Mouse (Mus musculus) intestine, embryonic 16.5 days (tissue): ENCODE results near the gene Nfatc2. TPM values are rescaled to one million over a fixed set of nuclear protein-coding genes. Genes with fewer than 3 reads are reported as not detected.

Experiments used
- ATAC-seq: fragments of 200-750 bp; cut with Nextera tagmentation; 2 replicates; pipeline ENCODE4 v1.8.0; 2017; ENCODE audit warnings: moderate TSS enrichment, moderate library complexity
- H3K27ac ChIP-seq: fragments of 300-500 bp; sonication (generic); 2 replicates; pipeline ENCODE4 v1.5.1; 2014; ENCODE audit warnings: mild to moderate bottlenecking, low read length
- H3K27me3 ChIP-seq: fragments of 300-500 bp; sonication (generic); replicated peaks from 2 replicates; pipeline ENCODE4 v1.6.1; 2014; ENCODE audit warnings: low read length, control low read depth, mixed read lengths; ENCODE audit not compliant: control insufficient read depth, insufficient read depth
- H3K36me3 ChIP-seq: fragments of 300-500 bp; sonication (generic); 2 replicates; pipeline ENCODE4 v1.6.1; 2014; ENCODE audit warnings: low read length, control low read depth; ENCODE audit not compliant: control insufficient read depth, insufficient read depth
- H3K4me1 ChIP-seq: fragments of 300-500 bp; sonication (generic); 2 replicates; pipeline ENCODE4 v1.6.1; 2014; ENCODE audit warnings: low read length, control low read depth, mixed read lengths; ENCODE audit not compliant: control insufficient read depth, insufficient read depth
- H3K4me2 ChIP-seq: fragments of 300-500 bp; sonication (generic); 2 replicates; pipeline ENCODE4 v1.6.1; 2014; ENCODE audit warnings: low read depth, low read length, control low read depth
- H3K4me3 ChIP-seq: fragments of 300-500 bp; sonication (generic); 2 replicates; pipeline ENCODE4 v1.5.1; 2014; ENCODE audit warnings: mild to moderate bottlenecking, low read length
- H3K9ac ChIP-seq: fragments of 300-500 bp; sonication (generic); 2 replicates; pipeline ENCODE4 v1.6.1; 2014; ENCODE audit warnings: low read depth, low read length
- H3K9me3 ChIP-seq: fragments of 300-500 bp; sonication (generic); 2 replicates; pipeline ENCODE4 v1.6.1; 2016; ENCODE audit warnings: low read length, control low read depth; ENCODE audit not compliant: control insufficient read depth
- WGBS: fragments of 180-500 bp; shearing (Covaris S2); extraction: QIAGEN DNeasy Blood & Tissue Kit; methylation state at CpG from one replicate; pipeline ENCODE4 v1.1.7; 2014; 5-methylcytosine and 5-hydroxymethylcytosine counted together
- polyA plus RNA-seq: library from polyadenylated mRNA; unstranded; fragments of >200 nt; fragmentation: Nextera tagmentation; extraction: Ambion mirVana; gene quantifications from 2 replicates; pipeline ENCODE4 v1.2.1, GENCODE M21; 2015

Nfatc2 gene
- polyA plus RNA-seq, 1 experiment from 2014 or later, result 1.6 TPM

- no peak overlapping the region for H3K27ac ChIP-seq
- no peaks in the 10 kb centered on the region for H3K4me1 ChIP-seq
- ATAC-seq, result no peak
- no peak overlapping the region for H3K4me3 ChIP-seq
- 88% methylated on average over 6 of the region's 6 CpGs for WGBS
- no peaks in the 10 kb centered on the region for H3K36me3 ChIP-seq
- no peak overlapping the region for H3K9ac ChIP-seq
- no peak overlapping the region for H3K4me2 ChIP-seq
- no peaks in the 10 kb centered on the region for H3K9me3 ChIP-seq
- H3K27me3 ChIP-seq, result no peaks in the 10 kb centered on the region
Observed at GRCm38 (mm10) chr2:168500750-168501149, 100.7 kb downstream of the Nfatc2 start.

- no peak overlapping the region for H3K4me2 ChIP-seq
- no peak overlapping the region for H3K27ac ChIP-seq
- ATAC-seq, result no peak
- H3K4me3 ChIP-seq, result no peak overlapping the region
- 81% methylated on average over 6 of the region's 6 CpGs for WGBS
- no peaks in the 10 kb centered on the region for H3K9me3 ChIP-seq
- H3K27me3 ChIP-seq, result no peaks in the 10 kb centered on the region
- no peak overlapping the region for H3K9ac ChIP-seq
- H3K4me1 ChIP-seq, result no peaks in the 10 kb centered on the region
- H3K36me3 ChIP-seq, result no peaks in the 10 kb centered on the region
Observed at GRCm38 (mm10) chr2:168500244-168500643, 101.2 kb downstream of the Nfatc2 start.

- Histone ChIP-seq H3K9me3 (no peaks in the 10 kb centered on the region), H3K4me3 (no peak overlapping the region), H3K36me3 (no peaks in the 10 kb centered on the region; the same call in 1 of the 2 replicates), H3K4me2 (no peak overlapping the region), H3K27me3 (no peaks in the 10 kb centered on the region), H3K27ac (no peak overlapping the region), H3K9ac (peak overlapping the region; percentile 30; the same call in 1 of the 2 replicates), H3K4me1 (peaks cover 7% of the 10 kb centered on the region; the same call in 1 of the 2 replicates)
- WGBS, result 50% methylated on average over 7 of the region's 7 CpGs
- peak; percentile 38; the same call in 1 of the 2 replicates for ATAC-seq
Observed at GRCm38 (mm10) chr2:168491791-168492190, 109.7 kb downstream of the Nfatc2 start.

GRCm38 (mm10) chr2:168489953-168490352 lies 111.5 kb downstream of the Nfatc2 start:
- Histone ChIP-seq H3K27ac (no peak overlapping the region), H3K9me3 (no peaks in the 10 kb centered on the region), H3K4me2 (no peak overlapping the region), H3K27me3 (no peaks in the 10 kb centered on the region), H3K4me1 (peaks cover 7% of the 10 kb centered on the region; the same call in 1 of the 2 replicates), H3K36me3 (no peaks in the 10 kb centered on the region; the same call in 1 of the 2 replicates), H3K4me3 (no peak overlapping the region), H3K9ac (no peak overlapping the region)
- ATAC-seq, result no peak
- WGBS, result 95% methylated on average over 13 of the region's 13 CpGs

GRCm38 (mm10) chr2:168488158-168488925 lies 113.1 kb downstream of the Nfatc2 start:
- ATAC-seq, result no peak
- 75% methylated on average over 11 of the region's 11 CpGs for WGBS
- no peak overlapping the region for H3K27ac ChIP-seq
- no peaks in the 10 kb centered on the region for H3K27me3 ChIP-seq
- H3K9me3 ChIP-seq, result no peaks in the 10 kb centered on the region
- peaks cover 7% of the 10 kb centered on the region; the same call in 1 of the 2 replicates for H3K4me1 ChIP-seq
- H3K36me3 ChIP-seq, result no peaks in the 10 kb centered on the region
- H3K9ac ChIP-seq, result no peak overlapping the region
- no peak overlapping the region for H3K4me3 ChIP-seq
- H3K4me2 ChIP-seq, result no peak overlapping the region

GRCm38 (mm10) chr2:168481121-168481520 lies 120.3 kb downstream of the Nfatc2 start:
- no peak overlapping the region for H3K4me2 ChIP-seq
- H3K27me3 ChIP-seq, result no peaks in the 10 kb centered on the region
- H3K27ac ChIP-seq, result no peak overlapping the region
- H3K9me3 ChIP-seq, result no peaks in the 10 kb centered on the region
- H3K4me1 ChIP-seq, result no peaks in the 10 kb centered on the region
- no peak overlapping the region for H3K4me3 ChIP-seq
- ATAC-seq, result no peak
- H3K36me3 ChIP-seq, result no peaks in the 10 kb centered on the region
- 86% methylated on average over 14 of the region's 14 CpGs for WGBS
- H3K9ac ChIP-seq, result no peak overlapping the region

GRCm38 (mm10) chr2:168480692-168481091 lies 120.8 kb downstream of the Nfatc2 start:
- 75% methylated on average over 6 of the region's 6 CpGs for WGBS
- Histone ChIP-seq H3K4me1 (no peaks in the 10 kb centered on the region), H3K4me2 (no peak overlapping the region), H3K9me3 (no peaks in the 10 kb centered on the region), H3K4me3 (no peak overlapping the region), H3K27ac (no peak overlapping the region), H3K9ac (no peak overlapping the region), H3K27me3 (no peaks in the 10 kb centered on the region), H3K36me3 (no peaks in the 10 kb centered on the region)
- ATAC-seq, result no peak

- ATAC-seq, result no peak
- no peaks in the 10 kb centered on the region for H3K4me1 ChIP-seq
- H3K36me3 ChIP-seq, result no peaks in the 10 kb centered on the region
- H3K9me3 ChIP-seq, result no peaks in the 10 kb centered on the region
- H3K4me2 ChIP-seq, result no peak overlapping the region
- H3K9ac ChIP-seq, result no peak overlapping the region
- WGBS, result 85% methylated on average over 15 of the region's 15 CpGs
- no peak overlapping the region for H3K4me3 ChIP-seq
- no peak overlapping the region for H3K27ac ChIP-seq
- no peaks in the 10 kb centered on the region for H3K27me3 ChIP-seq
Observed at GRCm38 (mm10) chr2:168479930-168480329, 121.5 kb downstream of the Nfatc2 start.

- 43% methylated on average over 7 of the region's 7 CpGs for WGBS
- Histone ChIP-seq H3K4me1 (no peaks in the 10 kb centered on the region), H3K27me3 (no peaks in the 10 kb centered on the region), H3K4me2 (no peak overlapping the region), H3K36me3 (no peaks in the 10 kb centered on the region), H3K9ac (no peak overlapping the region), H3K27ac (no peak overlapping the region), H3K4me3 (no peak overlapping the region), H3K9me3 (no peaks in the 10 kb centered on the region)
- 0 out of 2 replicates have a peak, but pooled peaks have one; percentile 36 for ATAC-seq
Observed at GRCm38 (mm10) chr2:168478431-168478830, 123.0 kb downstream of the Nfatc2 start.
